ENCODE assay signal across 8 mouse cellular contexts in the genomic region with DNA sequence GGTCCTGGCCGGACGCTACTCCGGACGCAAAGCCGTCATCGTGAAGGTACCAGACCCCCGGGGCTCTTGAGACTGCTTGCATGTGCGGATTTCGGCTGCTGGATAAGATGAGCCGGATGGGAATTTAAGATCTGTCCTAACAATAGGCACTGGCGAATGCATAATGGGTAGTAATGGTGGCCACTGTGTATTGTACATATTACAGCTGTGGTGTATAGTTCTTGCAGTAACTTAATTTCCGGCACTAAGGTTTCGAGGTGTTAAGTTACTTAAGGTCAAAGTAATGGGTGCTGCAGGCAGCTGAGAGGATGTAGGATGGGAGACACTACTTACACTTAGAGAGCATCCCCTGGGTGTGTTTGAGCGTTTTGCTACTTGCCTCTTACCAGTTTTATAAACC. TPM values are rescaled to one million over a fixed set of nuclear protein-coding genes. Genes with fewer than 3 reads are reported as not detected.
A peak's percentile ranks its signal among the peaks of the same experiment; 100 is the strongest.
DNase-seq lines count a peak whose midpoint lies in the region; ATAC-seq and TF ChIP-seq lines count a peak whose summit lies in the region.

No protein-coding gene starts in this region.

- intact Hi-C loops in heart, postnatal 14 days (cut with DNase I): no loop called here

- peak overlapping the region; percentile 86 for H3K4me2 ChIP-seq in heart, embryonic 13.5 days
- H3K4me2 ChIP-seq in CH12.LX (ENCODE audit: insufficient read depth, low read depth, poor library complexity, severe bottlenecking): peak overlapping the region; percentile 97
- peak overlapping the region; percentile 65 for H3K4me2 ChIP-seq in forebrain, embryonic 15.5 days (replicated peaks)

- H3K27ac ChIP-seq in heart, embryonic 13.5 days (replicated peaks): peak overlapping the region; percentile 91
- H3K27ac ChIP-seq in CH12.LX (ENCODE audit: insufficient read depth, low read depth) (peak overlapping the region; percentile 72), macrophage (peak overlapping the region; percentile 43)
- H3K27ac ChIP-seq in forebrain, embryonic 15.5 days (replicated peaks): peak overlapping the region; percentile 88

- TF ChIP-seq EP300 in CH12.LX (IDR thresholded peaks at IDR 0.05; ENCODE audit: low read length): no peak

- H3K79me2 ChIP-seq in CH12.LX (replicated peaks; ENCODE audit: control insufficient read depth, extremely low read depth, insufficient read depth, poor library complexity, severe bottlenecking) (peaks cover 32% of the 10 kb centered on the region), macrophage (ENCODE audit: inconsistent target) (peaks cover 27% of the 10 kb centered on the region)

- H3K27me3 ChIP-seq in heart, embryonic 13.5 days (replicated peaks): no peaks in the 10 kb centered on the region
- no peaks in the 10 kb centered on the region for H3K27me3 ChIP-seq in CH12.LX (replicated peaks)
- H3K27me3 ChIP-seq in forebrain, embryonic 15.5 days: no peaks in the 10 kb centered on the region

- H3K9ac ChIP-seq in heart, embryonic 13.5 days: peak overlapping the region; percentile 97
- H3K9ac ChIP-seq in CH12.LX (ENCODE audit: insufficient read depth, low read depth): peak overlapping the region; percentile 100
- H3K9ac ChIP-seq in forebrain, embryonic 15.5 days (replicated peaks): peak overlapping the region; percentile 86

- H3K36me3 ChIP-seq in heart, embryonic 13.5 days: peaks cover 33% of the 10 kb centered on the region
- H3K36me3 ChIP-seq in CH12.LX (replicated peaks in 1 of 2; ENCODE audit: control insufficient read depth in 1 of 2, insufficient read depth in 1 of 2, low read length in 1 of 2) (peaks cover 29 to 33% of the 10 kb centered on the region in 2 experiments), macrophage (ENCODE audit: inconsistent target) (peaks cover 18% of the 10 kb centered on the region; the same call in 1 of the 2 replicates)
- peaks cover 25% of the 10 kb centered on the region for H3K36me3 ChIP-seq in forebrain, embryonic 15.5 days

- under 1% methylated on average over 14 of the region's 14 CpGs for WGBS in heart, embryonic 13.5 days
- 2% methylated on average over 14 of the region's 14 CpGs for WGBS in forebrain, embryonic 15.5 days
- 0% methylated on average over 14 of the region's 14 CpGs for WGBS in macrophage (ENCODE audit: missing documents)

- no peak for TF ChIP-seq RAD21 in CH12.LX (IDR thresholded peaks at IDR 0.05; ENCODE audit: low read depth, low read length)

- in situ Hi-C loops in CH12.LX (cut with MboI; ENCODE audit: low pct_ligation_motif_present, low pct_unique_long_range_greater_than_20kb, low sequenced_read_pairs): no loop called here

- no peak for TF ChIP-seq POLR2A in CH12.LX (IDR thresholded peaks at IDR 0.05; ENCODE audit: low read depth, low read length)

- H3K4me3 ChIP-seq in heart, embryonic 13.5 days: peak overlapping the region; percentile 91
- H3K4me3 ChIP-seq in CH12.LX (replicated peaks in 1 of 3; ENCODE audit: low read depth in 2 of 3, low read length in 2 of 3, poor library complexity in 1 of 3): peak overlapping the region; percentile 74 to 98 (median 98)
- H3K4me3 ChIP-seq in forebrain, embryonic 15.5 days: peak overlapping the region; percentile 68
- H3K4me3 ChIP-seq in macrophage (ENCODE audit: inconsistent target): peak overlapping the region; percentile 95

- no peak for DNase-seq in heart, postnatal 14 days
- DNase-seq in CH12.LX (ENCODE audit: extremely low read depth): no peak
- no peak for DNase-seq in urinary bladder, adult 18-20 months (ENCODE audit: low spot score in 2 of 2)
- no peak for DNase-seq in layer of hippocampus, adult 8-10 months (ENCODE audit: low spot score in 2 of 2)

- H3K9me3 ChIP-seq in heart, embryonic 13.5 days: no peaks in the 10 kb centered on the region
- H3K9me3 ChIP-seq in CH12.LX (replicated peaks; ENCODE audit: low read length): no peaks in the 10 kb centered on the region
- no peaks in the 10 kb centered on the region for H3K9me3 ChIP-seq in forebrain, embryonic 15.5 days

- no peak for TF ChIP-seq CTCF in CH12.LX (conservative IDR thresholded peaks at IDR 0.05 in 1 of 2, IDR thresholded peaks at IDR 0.05 in 1 of 2; ENCODE audit: low read depth in 2 of 2, low read length in 2 of 2)

- dilution Hi-C loops in CH12.LX (cut with MboI; ENCODE audit: extremely low pct_ligation_motif_present, extremely low pct_unique_long_range_greater_than_20kb, low sequenced_read_pairs): no loop called here

- peaks cover 21% of the 10 kb centered on the region for H3K4me1 ChIP-seq in heart, embryonic 13.5 days
- H3K4me1 ChIP-seq in CH12.LX (ENCODE audit: control insufficient read depth in 1 of 2, insufficient read depth in 2 of 2): peaks cover 12 to 30% of the 10 kb centered on the region in 2 experiments
- peaks cover 22% of the 10 kb centered on the region for H3K4me1 ChIP-seq in forebrain, embryonic 15.5 days

- no peak for ATAC-seq in heart, embryonic 13.5 days (ENCODE audit: extremely low read depth, insufficient number of reproducible peaks, low FRiP score, low TSS enrichment)
- no peak for ATAC-seq in forebrain, embryonic 15.5 days (replicated peaks)
- ATAC-seq in megakaryocyte progenitor cell, adult 5-6 weeks (replicated peaks; ENCODE audit: poor library complexity): no peak

RNA-seq across cellular contexts. Expression of a gene that starts 0.7 kb away (rescaled TPM):
- 222 and 239 TPM in 2 replicates for polyA plus RNA-seq in heart, embryonic 13.5 days (2015; fragmentation: Nextera tagmentation; extraction: Ambion mirVana)
- total RNA-seq in heart, postnatal 14 days (2021): 10 to 100 TPM; 49.7 to 52.9 TPM
- 3,039 and 3,055 TPM in 2 replicates for total RNA-seq in CH12.LX (2012; rRNA removed)
- 5,415 and 5,728 TPM in 2 replicates for total RNA-seq in CH12.LX (2014; rRNA removed)
- 881 and 909 TPM in 2 replicates for polyA plus RNA-seq in CH12.LX (2012; ENCODE audit: insufficient read length, low read depth)
- polyA plus RNA-seq in forebrain, embryonic 15.5 days (2015; fragmentation: Nextera tagmentation; extraction: Ambion mirVana): 267 and 285 TPM in 2 replicates
- total RNA-seq in macrophage (2018; cell fraction: chromatin; rRNA removed): 100 to 1,000 TPM in 1 of 26 experiments, 10 to 100 TPM in 25; 21.3 to 127 (median 50.7) TPM
- 100 to 1,000 TPM; 140 to 387 (median 255) TPM for total RNA-seq in macrophage (2018; cell fraction: cytosol; rRNA removed)
- total RNA-seq in macrophage (2018; cell fraction: nucleus; rRNA removed): 10 to 100 TPM; 22.2 to 87.3 (median 49.7) TPM
- 158 to 680 TPM (median 569 TPM) in 3 replicates for polyA plus RNA-seq in macrophage (2018)
- total RNA-seq in megakaryocyte progenitor cell, adult 5-6 weeks (2015): 500 and 587 TPM in 2 replicates
- 3,389 and 3,728 TPM in 2 replicates for total RNA-seq in megakaryocyte progenitor cell, adult 5-6 weeks (2017)
- 10 to 100 TPM; 23.9 to 46.8 (median 33.8) TPM for total RNA-seq in layer of hippocampus, adult 8-10 months (2022)

RNA-seq across cellular contexts. Expression of a gene that starts 5.4 kb away (rescaled TPM):
- 11.6 and 13.7 TPM in 2 replicates for polyA plus RNA-seq in heart, embryonic 13.5 days (2015; fragmentation: Nextera tagmentation; extraction: Ambion mirVana)
- total RNA-seq in heart, postnatal 14 days (2021): 10 to 100 TPM; 12.2 TPM
- 49.3 and 59.3 TPM in 2 replicates for total RNA-seq in CH12.LX (2012; rRNA removed)
- total RNA-seq in CH12.LX (2014; rRNA removed): 74.9 and 79.1 TPM in 2 replicates
- 63.7 and 67.6 TPM in 2 replicates for polyA plus RNA-seq in CH12.LX (2012; ENCODE audit: insufficient read length, low read depth)
- polyA plus RNA-seq in forebrain, embryonic 15.5 days (2015; fragmentation: Nextera tagmentation; extraction: Ambion mirVana): 2.4 and 3.2 TPM in 2 replicates
- 100 to 1,000 TPM in 16 of 26 experiments, 10 to 100 TPM in 10; 75.8 to 646 (median 235) TPM for total RNA-seq in macrophage (2018; cell fraction: chromatin; rRNA removed)
- total RNA-seq in macrophage (2018; cell fraction: cytosol; rRNA removed): 100 to 1,000 TPM in 13 of 26 experiments, 10 to 100 TPM in 13; 40.6 to 193 (median 106) TPM
- total RNA-seq in macrophage (2018; cell fraction: nucleus; rRNA removed): 100 to 1,000 TPM in 17 of 26 experiments, 10 to 100 TPM in 9; 75.8 to 497 (median 162) TPM
- 24.9 to 84.0 TPM (median 72.4 TPM) in 3 replicates for polyA plus RNA-seq in macrophage (2018)
- 27.2 and 31.7 TPM in 2 replicates for total RNA-seq in megakaryocyte progenitor cell, adult 5-6 weeks (2015)
- 31.1 and 32.6 TPM in 2 replicates for total RNA-seq in megakaryocyte progenitor cell, adult 5-6 weeks (2017)
- total RNA-seq in layer of hippocampus, adult 8-10 months (2022): 1 to 10 TPM; 2.2 to 7.6 (median 3.5) TPM

RNA-seq across cellular contexts. Expression of a gene that starts 17.6 kb away (rescaled TPM):
- 71.6 and 75.1 TPM in 2 replicates for polyA plus RNA-seq in heart, embryonic 13.5 days (2015; fragmentation: Nextera tagmentation; extraction: Ambion mirVana)
- total RNA-seq in heart, postnatal 14 days (2021): 10 to 100 TPM; 60.2 to 61.2 TPM
- total RNA-seq in CH12.LX (2012; rRNA removed) (2.3 and 2.4 TPM in 2 replicates), CH12.LX (2014; rRNA removed) (1.9 and 2.3 TPM in 2 replicates)
- polyA plus RNA-seq in CH12.LX (2012; ENCODE audit: insufficient read length, low read depth) (2.2 and 3.0 TPM in 2 replicates), macrophage (2018) (1.6 to 5.3 TPM in 2 of 3 replicates, not detected in the other)
- polyA plus RNA-seq in forebrain, embryonic 15.5 days (2015; fragmentation: Nextera tagmentation; extraction: Ambion mirVana): 1.0 and 1.7 TPM in 2 replicates
- total RNA-seq in macrophage (2018; cell fraction: chromatin; rRNA removed): 10 to 100 TPM in 2 of 26 experiments, 1 to 10 TPM in 19, not detected in 5; 1.4 to 10.2 (median 5.4) TPM
- total RNA-seq in macrophage (2018; cell fraction: cytosol; rRNA removed): 1 to 10 TPM in 20 of 26 experiments, under 1 TPM in 6; 0.75 to 5.0 (median 1.8) TPM
- 10 to 100 TPM in 1 of 26 experiments, 1 to 10 TPM in 16, under 1 TPM in 3, not detected in 6; 0.60 to 17.5 (median 2.3) TPM for total RNA-seq in macrophage (2018; cell fraction: nucleus; rRNA removed)
- 0.17 and 0.42 TPM in 2 replicates for total RNA-seq in megakaryocyte progenitor cell, adult 5-6 weeks (2015)
- 0.71 and 4.1 TPM in 2 replicates for total RNA-seq in megakaryocyte progenitor cell, adult 5-6 weeks (2017)
- total RNA-seq in layer of hippocampus, adult 8-10 months (2022): 1 to 10 TPM in 3 of 4 experiments, under 1 TPM in 1; 0.74 to 1.5 (median 1.3) TPM

RNA-seq across cellular contexts. Expression of a gene that starts 17.9 kb away (rescaled TPM):
- 13.1 and 14.3 TPM in 2 replicates for polyA plus RNA-seq in heart, embryonic 13.5 days (2015; fragmentation: Nextera tagmentation; extraction: Ambion mirVana)
- total RNA-seq in heart, postnatal 14 days (2021): 10 to 100 TPM; 10.8 to 11.1 TPM
- total RNA-seq in CH12.LX (2012; rRNA removed): 10.1 and 10.7 TPM in 2 replicates
- 6.4 and 6.8 TPM in 2 replicates for total RNA-seq in CH12.LX (2014; rRNA removed)
- 12.7 and 13.5 TPM in 2 replicates for polyA plus RNA-seq in CH12.LX (2012; ENCODE audit: insufficient read length, low read depth)
- polyA plus RNA-seq in forebrain, embryonic 15.5 days (2015; fragmentation: Nextera tagmentation; extraction: Ambion mirVana): 31.7 and 32.2 TPM in 2 replicates
- total RNA-seq in macrophage (2018; cell fraction: chromatin; rRNA removed): 10 to 100 TPM in 17 of 26 experiments, 1 to 10 TPM in 9; 3.5 to 20.6 (median 12.5) TPM
- 10 to 100 TPM in 17 of 26 experiments, 1 to 10 TPM in 9; 4.0 to 17.0 (median 11.5) TPM for total RNA-seq in macrophage (2018; cell fraction: cytosol; rRNA removed)
- total RNA-seq in macrophage (2018; cell fraction: nucleus; rRNA removed): 10 to 100 TPM in 19 of 26 experiments, 1 to 10 TPM in 7; 5.6 to 25.8 (median 13.3) TPM
- polyA plus RNA-seq in macrophage (2018): 7.5 to 12.0 TPM (median 11.5 TPM) in 3 replicates
- 3.3 and 4.1 TPM in 2 replicates for total RNA-seq in megakaryocyte progenitor cell, adult 5-6 weeks (2015)
- 4.5 and 4.7 TPM in 2 replicates for total RNA-seq in megakaryocyte progenitor cell, adult 5-6 weeks (2017)
- 10 to 100 TPM; 27.8 to 35.4 (median 31.9) TPM for total RNA-seq in layer of hippocampus, adult 8-10 months (2022)

RNA-seq across cellular contexts. Expression of a gene that starts 18.2 kb away (rescaled TPM):
- polyA plus RNA-seq in heart, embryonic 13.5 days (2015; fragmentation: Nextera tagmentation; extraction: Ambion mirVana): 14.7 and 18.3 TPM in 2 replicates
- 10 to 100 TPM in 1 of 2 experiments, 1 to 10 TPM in 1; 3.2 to 11.2 TPM for total RNA-seq in heart, postnatal 14 days (2021)
- total RNA-seq in CH12.LX (2012; rRNA removed): 8.3 and 8.4 TPM in 2 replicates
- total RNA-seq in CH12.LX (2014; rRNA removed): 1.7 and 2.3 TPM in 2 replicates
- 6.2 and 8.7 TPM in 2 replicates for polyA plus RNA-seq in CH12.LX (2012; ENCODE audit: insufficient read length, low read depth)
- 6.3 and 7.3 TPM in 2 replicates for polyA plus RNA-seq in forebrain, embryonic 15.5 days (2015; fragmentation: Nextera tagmentation; extraction: Ambion mirVana)
- 1 to 10 TPM in 8 of 26 experiments, under 1 TPM in 5, not detected in 13; 0.62 to 2.3 (median 1.2) TPM for total RNA-seq in macrophage (2018; cell fraction: chromatin; rRNA removed)
- 1 to 10 TPM in 6 of 26 experiments, under 1 TPM in 20; 0.15 to 1.7 (median 0.68) TPM for total RNA-seq in macrophage (2018; cell fraction: cytosol; rRNA removed)
- 1 to 10 TPM in 6 of 26 experiments, under 1 TPM in 6, not detected in 14; 0.44 to 2.8 (median 1.1) TPM for total RNA-seq in macrophage (2018; cell fraction: nucleus; rRNA removed)
- polyA plus RNA-seq in macrophage (2018): 0.82 to 2.1 TPM in 2 of 3 replicates, not detected in the other
- total RNA-seq in megakaryocyte progenitor cell, adult 5-6 weeks (2015): 3.9 and 5.4 TPM in 2 replicates
- 0.25 and 1.6 TPM in 2 replicates for total RNA-seq in megakaryocyte progenitor cell, adult 5-6 weeks (2017)
- total RNA-seq in layer of hippocampus, adult 8-10 months (2022): 1 to 10 TPM; 6.0 to 9.6 (median 6.5) TPM

Comparison
In these comparisons a context has a peak if more than half of its experiments do, and no peak if none do; other contexts are left out.
1. RNA of a gene that starts 0.7 kb away (total RNA-seq): 3,039 to 5,728 TPM in CH12.LX and 500 to 3,728 TPM in megakaryocyte progenitor cell, adult 5-6 weeks; 49.7 to 52.9 TPM in heart, postnatal 14 days and 23.9 to 46.8 TPM in layer of hippocampus, adult 8-10 months; every median in the first group is over 4 times any median in the second.
2. RNA of a gene that starts 17.6 kb away (total RNA-seq): 60.2 to 61.2 TPM in heart, postnatal 14 days; 0.17 to 4.1 TPM in megakaryocyte progenitor cell, adult 5-6 weeks, 1.9 to 2.4 TPM in CH12.LX and 0.74 to 1.5 TPM in layer of hippocampus, adult 8-10 months; every median in the first group is over 10 times any median in the second.
3. Peak in every context shown above with its lines, with median percentiles within 50 percentile points of each other: H3K27ac ChIP-seq, H3K4me2 ChIP-seq, H3K4me3 ChIP-seq and H3K9ac ChIP-seq.